Mouse (Mus musculus) spleen, adult 10 weeks (tissue): ENCODE data around the gene Ncf1. TPM values are rescaled to one million over a fixed set of nuclear protein-coding genes. Genes with fewer than 3 reads are reported as not detected.

ENCODE experiments used
- polyA plus RNA-seq: library from polyadenylated mRNA; stranded (reverse); fragments of 350-450 nt; fragmentation: Illumina TruSeq; extraction: RNeasy Lipid Tissue Mini Kit (QIAGEN cat#74804); gene quantifications from one replicate; pipeline ENCODE4 v1.2.3, GENCODE M21; 2015; ENCODE audit warnings: low replicate concordance; ENCODE audit not compliant: insufficient read depth

Ncf1 gene
- 129 TPM for polyA plus RNA-seq

GRCm38 (mm10) chr5:134229391-134229790, at the start of gene Ncf1:
TSS of gene Ncf1 (minus strand) at chr5:134229625.

GRCm38 (mm10) chr5:134183880-134184808, 45.3 kb downstream of the Ncf1 start, which contains the start of gene Gtf2ird2:
TSS of gene Gtf2ird2 (plus strand) at chr5:134184019.

GRCm38 (mm10) chr5:134176169-134176881, 53.1 kb downstream of the Ncf1 start, which contains the start of gene Rcc1l:
TSS of gene Rcc1l (minus strand) at chr5:134176774.

Other genes with a start within 250 kb of the Ncf1 start
- 6.8 TPM for gene Castor2, start 129.9 kb downstream of the Ncf1 start, polyA plus RNA-seq
- gene Rcc1l, start 52.9 kb downstream of the Ncf1 start, polyA plus RNA-seq: 6.5 TPM
- 8.4 TPM for gene Gtf2ird2, start 45.6 kb downstream of the Ncf1 start, polyA plus RNA-seq
- gene Gtf2i, start 85.1 kb upstream of the Ncf1 start, polyA plus RNA-seq: 66.6 TPM
- gene Gtf2ird1, start 227.1 kb upstream of the Ncf1 start, polyA plus RNA-seq: 18.7 TPM